Mouse (Mus musculus) layer of hippocampus, adult 2 months (tissue): ENCODE measurements at regions not wholly inside any gene's neighbourhood (a gene's known extent, or its start where the extent isn't known, plus 50 kb on each side); places are given as distances from the start of the nearest gene placed in this dataset.

Experiments
- DNase-seq, 2 experiments: peaks; one replicate each; pipeline ENCODE4 v3.0.0; 2022; ENCODE audit warnings: low spot score in 2 of 2
- H3K27ac ChIP-seq: fragments of 200-600 bp; 2 replicates; pipeline ENCODE4 v1.8.1; 2022
- H3K4me3 ChIP-seq: fragments of 200-600 bp; 2 replicates; pipeline ENCODE4 v1.8.1; 2022; ENCODE audit warnings: mild to moderate bottlenecking
- CTCF ChIP-seq: fragments of 200-600 bp; conservative IDR thresholded peaks from 2 replicates; pipeline ENCODE4 v1.8.1; 2022; ENCODE audit warnings: antibody characterized with exemption, mild to moderate bottlenecking, moderate library complexity

DNA sequence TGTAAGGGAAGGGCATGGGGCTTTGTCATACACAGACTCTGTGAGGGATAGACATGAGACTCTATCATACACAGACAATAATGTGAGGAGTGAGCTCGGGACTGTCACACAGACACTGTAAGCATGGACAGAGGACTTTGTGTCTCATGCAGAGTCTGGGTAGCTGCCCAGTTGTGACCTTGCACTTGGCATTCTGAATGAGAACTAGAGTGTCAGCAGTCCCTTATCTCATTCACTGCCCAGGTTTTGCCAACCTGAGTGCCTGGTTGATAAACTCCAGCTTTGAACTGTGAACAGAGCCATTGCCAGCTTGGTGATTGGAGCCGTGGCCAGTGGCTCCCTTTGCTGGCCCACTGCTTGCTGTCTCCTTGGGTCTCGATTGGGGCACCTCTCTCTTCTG lies 75.5 kb upstream of the Otos start:
- no peak for TF ChIP-seq CTCF
- no peak for DNase-seq
- H3K27ac ChIP-seq, result no peak overlapping the region
- H3K4me3 ChIP-seq, result no peak overlapping the region

DNA sequence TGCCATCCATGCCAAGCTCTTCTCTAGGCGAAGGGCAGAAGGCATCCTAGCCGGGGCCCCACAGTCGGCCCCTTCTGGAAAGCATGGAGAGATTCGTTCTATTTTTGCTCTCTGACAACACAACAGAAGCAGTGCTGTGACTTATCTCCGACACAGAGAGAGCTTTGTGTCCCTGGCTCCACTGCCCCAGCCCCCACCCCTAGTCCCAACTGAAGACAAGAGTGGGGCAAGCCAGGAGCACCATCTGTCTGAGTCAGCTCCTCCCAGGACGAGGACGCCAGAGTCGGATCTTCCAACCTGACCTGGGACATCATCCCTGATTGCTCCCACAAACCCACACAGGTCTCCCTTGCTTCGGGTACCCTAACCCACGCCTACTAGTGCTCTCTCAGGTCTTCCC lies 71.9 kb upstream of the Otos start:
- peak overlapping the region; percentile 40; the same call in 1 of the 2 replicates for H3K27ac ChIP-seq
- no peak overlapping the region for H3K4me3 ChIP-seq
- TF ChIP-seq CTCF, result no peak
- DNase-seq, result no peak

DNA sequence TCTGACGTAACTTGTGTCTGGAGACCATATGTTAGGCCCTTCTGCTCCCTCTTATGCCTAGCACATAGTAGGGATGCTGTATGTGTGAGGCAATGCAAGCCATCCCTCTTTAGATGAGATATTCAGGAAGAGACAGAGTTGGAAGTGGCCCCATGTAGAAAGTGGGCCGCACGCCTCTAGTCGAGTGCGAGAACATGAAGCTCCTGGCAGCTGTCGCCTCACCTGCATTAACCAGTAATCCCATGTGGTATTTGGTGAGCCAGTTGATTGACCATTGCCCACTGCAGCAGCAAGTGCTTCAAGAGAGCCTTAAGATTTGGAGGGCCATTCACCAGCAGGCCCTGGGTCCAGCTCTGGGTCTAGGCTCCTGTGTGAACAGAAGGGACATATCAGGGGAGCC lies 71.2 kb upstream of the Otos start:
- Histone ChIP-seq H3K4me3 (no peak overlapping the region), H3K27ac (peak overlapping the region; percentile 40; the same call in 1 of the 2 replicates)
- no peak for DNase-seq
- TF ChIP-seq CTCF, result no peak

DNA sequence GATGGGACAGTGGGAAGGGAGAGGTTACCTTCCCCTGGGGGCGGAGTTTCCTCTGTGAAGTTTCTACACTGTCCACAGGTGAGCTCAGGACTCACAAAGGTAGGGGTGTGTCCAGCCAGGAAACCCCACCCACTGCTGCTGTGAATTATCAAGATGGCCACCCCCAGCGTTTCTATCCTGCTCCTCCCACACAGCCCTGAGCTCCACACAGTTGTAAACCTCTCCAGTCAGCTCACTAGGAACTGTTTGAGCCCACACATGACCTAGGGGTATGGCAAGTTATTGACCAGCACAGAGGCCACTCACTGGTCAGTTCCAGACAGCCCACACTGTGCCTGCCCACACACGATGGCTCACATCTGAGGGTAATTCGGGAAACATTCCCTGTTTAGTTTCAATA lies 69.5 kb upstream of the Otos start:
- no peak for TF ChIP-seq CTCF
- Histone ChIP-seq H3K27ac (no peak overlapping the region), H3K4me3 (no peak overlapping the region)
- DNase-seq, result no peak

DNA sequence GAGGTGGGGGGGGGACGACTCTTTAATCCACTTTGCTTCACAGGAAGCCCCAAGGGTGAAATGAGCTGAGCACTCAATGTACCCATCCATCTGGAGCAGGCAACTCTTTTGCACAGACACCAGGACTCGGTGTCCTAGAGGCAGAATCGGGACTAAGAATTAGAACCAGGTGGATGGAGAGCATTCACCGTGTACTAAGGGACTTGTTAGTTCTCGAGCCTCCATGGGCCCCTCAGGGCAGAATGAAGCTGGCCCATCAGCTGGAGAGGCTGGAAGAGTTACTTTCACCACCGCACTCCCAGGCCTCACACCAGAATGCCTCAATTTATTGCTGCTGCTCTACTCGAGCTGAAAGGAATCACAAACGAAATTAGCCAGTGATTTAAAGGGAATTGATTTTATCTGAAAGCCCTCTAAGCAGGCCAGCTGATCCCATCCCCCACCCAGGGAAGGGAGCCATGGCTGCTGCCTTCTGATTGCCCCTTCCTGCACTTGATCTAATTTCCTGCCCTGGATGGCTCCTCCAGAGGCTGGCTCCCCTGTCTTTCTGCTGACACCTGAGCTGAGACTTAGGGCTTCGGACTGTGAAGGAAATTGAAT lies 66.2 kb upstream of the Otos start:
- Histone ChIP-seq H3K27ac (no peak overlapping the region), H3K4me3 (no peak overlapping the region)
- no peak for DNase-seq
- TF ChIP-seq CTCF, result no peak

DNA sequence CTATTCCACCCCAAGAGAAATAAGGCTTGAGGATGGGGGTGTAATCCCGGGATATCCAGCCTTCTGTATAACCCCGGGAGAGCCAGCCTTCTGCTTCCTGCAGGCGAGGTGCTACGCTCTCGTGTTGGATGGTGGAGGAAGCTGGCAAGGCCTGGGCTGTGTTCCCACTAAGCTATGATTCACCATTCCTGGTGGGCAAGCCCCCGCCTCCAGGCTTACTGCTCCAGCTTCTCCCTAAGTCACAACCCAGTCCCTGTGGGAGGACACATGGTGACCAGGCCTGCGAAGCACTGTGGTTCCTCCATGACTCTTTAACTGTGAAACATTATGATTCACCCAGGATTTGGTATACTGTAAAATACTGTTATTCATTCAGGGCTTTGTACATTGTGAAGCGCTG lies 63.7 kb upstream of the Otos start:
- Histone ChIP-seq H3K27ac (no peak overlapping the region), H3K4me3 (no peak overlapping the region)
- peak; percentile 41 to 51 for DNase-seq
- no peak for TF ChIP-seq CTCF

DNA sequence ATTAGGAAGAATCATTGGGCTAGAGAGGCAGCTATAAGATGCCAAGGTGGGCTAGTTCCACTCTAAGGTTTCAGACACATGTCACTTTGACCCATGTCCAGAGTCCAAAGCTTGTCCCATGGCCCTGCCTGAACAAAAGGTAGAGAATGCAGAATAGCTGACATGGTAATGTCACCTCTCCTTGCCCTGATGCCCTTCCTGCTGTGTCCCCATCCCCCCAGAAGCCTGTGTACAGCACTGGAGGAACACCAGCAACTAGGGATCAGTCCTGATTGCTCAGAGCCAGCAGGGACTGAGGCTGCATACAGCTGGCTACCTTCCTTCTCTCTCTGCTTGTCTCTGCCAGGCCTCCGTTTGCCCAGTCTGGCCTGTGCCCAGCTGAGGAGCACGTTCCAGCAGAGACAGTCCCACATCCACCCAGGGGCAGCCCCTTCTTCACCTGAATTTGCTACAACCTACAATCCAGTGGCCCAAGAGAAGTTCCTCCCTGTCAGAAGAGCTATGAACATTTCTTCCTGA lies 61.7 kb upstream of the Otos start:
- no peak overlapping the region for H3K4me3 ChIP-seq
- no peak for DNase-seq
- no peak for TF ChIP-seq CTCF
- no peak overlapping the region for H3K27ac ChIP-seq

DNA sequence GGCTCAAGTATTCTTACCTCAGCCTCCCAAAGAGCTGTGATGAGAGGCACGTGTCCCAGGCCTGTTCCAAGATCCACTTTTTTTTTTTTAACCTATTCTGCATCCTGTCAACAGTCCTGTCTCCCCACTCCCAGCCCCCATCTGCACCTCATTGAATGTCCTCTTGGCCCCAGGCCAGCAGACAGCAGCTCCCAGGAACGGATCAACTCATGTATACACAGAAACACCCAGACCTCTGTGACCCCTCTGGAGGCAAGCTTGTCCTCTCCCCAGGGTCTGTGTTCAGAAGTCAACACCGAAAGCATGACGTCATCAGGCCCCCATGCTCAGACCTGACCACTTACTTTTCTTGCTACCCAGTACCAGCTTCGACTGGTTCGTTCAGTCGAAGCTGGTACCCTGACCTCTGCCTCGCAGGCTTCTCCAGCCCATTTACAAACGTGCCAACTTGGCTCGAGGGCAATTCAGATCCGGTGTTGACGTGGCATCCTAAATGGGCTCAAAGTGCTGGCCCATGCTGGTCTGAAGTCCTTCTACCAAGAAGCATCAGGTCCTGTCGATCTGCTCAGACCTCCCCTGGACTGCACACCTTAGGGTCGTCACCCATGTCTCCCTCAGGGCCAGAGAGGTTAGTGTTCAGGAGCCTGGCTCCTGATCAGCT lies 60.7 kb upstream of the Otos start:
- no peak for TF ChIP-seq CTCF
- Histone ChIP-seq H3K4me3 (no peak overlapping the region), H3K27ac (no peak overlapping the region)
- no peak for DNase-seq

DNA sequence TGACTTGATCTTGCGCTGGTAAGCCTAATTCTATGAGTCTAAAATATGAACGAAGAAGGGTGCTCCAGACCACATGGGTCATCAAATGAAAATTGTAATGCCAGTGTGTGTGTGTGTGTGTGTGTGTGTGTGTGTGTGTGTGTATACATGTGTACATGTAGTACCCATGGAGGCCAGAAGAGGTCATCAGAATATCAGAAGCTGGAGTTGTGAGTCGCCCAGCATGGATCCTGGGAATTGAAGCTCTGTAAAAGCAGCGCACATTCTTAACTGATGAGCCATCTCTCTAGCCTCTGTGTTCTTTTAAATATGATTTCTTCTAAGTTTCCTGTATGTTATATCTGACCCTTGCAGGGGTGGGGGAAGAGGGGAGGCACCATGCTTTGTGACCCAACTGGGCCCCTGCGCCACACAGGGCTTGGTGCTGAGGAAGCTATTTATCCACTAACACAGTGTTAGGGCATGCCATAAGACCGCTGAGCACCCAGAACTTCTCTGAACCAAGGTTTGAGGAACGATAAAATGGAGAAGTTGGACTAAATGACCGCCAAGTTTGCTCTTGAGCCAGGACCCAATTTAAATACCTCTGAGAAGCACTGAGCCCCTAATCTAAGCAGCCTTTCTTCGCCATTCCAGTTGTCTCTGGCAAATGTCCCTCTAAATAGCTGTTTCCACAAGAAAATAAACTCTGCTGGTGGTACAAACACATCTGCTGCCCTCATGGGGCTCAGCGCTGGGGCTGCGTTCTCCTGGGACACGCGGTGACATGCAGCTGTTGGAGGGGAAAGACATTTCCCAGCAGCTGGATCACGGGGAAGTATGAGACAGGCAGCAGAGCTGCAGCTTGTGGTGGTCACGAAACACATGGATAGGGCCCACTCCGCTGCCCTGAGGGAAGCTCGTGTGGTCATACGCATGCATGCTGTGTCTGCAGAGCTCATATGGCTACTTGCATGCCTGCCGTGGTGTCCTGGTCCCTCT lies 59.6 kb upstream of the Otos start:
- no peak for DNase-seq
- H3K4me3 ChIP-seq, result no peak overlapping the region
- peak; percentile 17; the same call in 1 of the 2 replicates for TF ChIP-seq CTCF
- no peak overlapping the region for H3K27ac ChIP-seq

DNA sequence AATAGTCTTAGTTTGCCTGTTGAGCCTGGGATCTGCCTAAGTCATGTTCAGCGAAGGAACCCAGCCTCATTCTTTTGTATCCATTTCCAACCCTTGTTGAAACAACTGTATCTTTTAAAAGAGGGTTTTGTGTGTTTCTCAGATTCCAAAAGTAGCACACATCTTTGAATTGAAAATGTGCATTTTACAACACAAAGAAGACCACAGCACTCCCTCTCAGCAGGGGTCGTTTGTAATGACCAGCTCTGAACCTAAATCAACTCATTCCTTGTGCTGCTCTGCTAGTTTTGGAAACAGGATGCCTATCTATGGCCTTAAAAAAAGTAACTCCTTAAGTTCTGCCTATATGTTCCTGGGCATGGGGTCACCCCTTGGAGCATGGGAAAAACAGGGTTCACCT lies 58.8 kb upstream of the Otos start:
- H3K27ac ChIP-seq, result no peak overlapping the region
- no peak for TF ChIP-seq CTCF
- no peak for DNase-seq
- H3K4me3 ChIP-seq, result no peak overlapping the region

DNA sequence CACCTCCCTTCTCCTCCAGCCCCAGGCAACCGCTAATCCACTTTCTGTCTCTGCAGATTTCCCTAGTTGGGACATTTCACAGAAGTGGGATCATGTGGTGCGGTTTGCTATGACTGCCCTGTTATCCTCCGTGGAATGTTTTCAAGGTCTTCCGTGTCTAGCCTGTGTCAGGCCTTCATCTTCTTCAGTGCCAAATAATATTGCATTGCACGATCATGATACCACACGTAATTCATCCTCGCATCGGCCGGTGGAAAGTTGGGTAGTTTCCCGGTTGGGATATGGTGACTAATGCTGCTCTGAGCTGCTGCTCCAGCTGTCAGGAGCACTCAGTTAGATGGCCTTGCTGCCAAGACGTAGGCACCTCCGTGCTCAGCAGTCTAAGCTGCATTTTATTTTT lies 55.3 kb upstream of the Otos start:
- H3K27ac ChIP-seq, result no peak overlapping the region
- DNase-seq, result no peak
- no peak for TF ChIP-seq CTCF
- H3K4me3 ChIP-seq, result no peak overlapping the region

DNA sequence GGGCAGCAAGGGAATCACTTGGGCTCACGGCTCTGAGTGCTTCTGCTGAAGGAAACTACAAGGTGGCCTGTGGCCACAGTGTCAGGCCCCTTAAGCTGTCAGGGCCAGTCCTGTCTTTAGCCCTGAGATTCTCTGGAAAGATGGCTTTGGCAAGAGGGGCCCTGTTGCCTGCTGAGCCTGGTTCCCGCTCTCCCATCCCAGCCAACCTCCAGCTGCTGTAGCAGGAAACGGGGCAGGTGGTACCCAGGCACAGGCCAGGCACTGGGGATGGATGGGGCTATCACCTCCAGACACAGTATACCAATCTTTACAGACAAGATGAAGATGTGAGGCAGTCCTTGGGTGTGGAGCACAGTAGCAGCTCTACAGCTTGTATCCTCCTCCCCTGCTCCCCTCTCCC lies 54.6 kb upstream of the Otos start:
- no peak for DNase-seq
- H3K4me3 ChIP-seq, result no peak overlapping the region
- no peak overlapping the region for H3K27ac ChIP-seq
- no peak for TF ChIP-seq CTCF

DNA sequence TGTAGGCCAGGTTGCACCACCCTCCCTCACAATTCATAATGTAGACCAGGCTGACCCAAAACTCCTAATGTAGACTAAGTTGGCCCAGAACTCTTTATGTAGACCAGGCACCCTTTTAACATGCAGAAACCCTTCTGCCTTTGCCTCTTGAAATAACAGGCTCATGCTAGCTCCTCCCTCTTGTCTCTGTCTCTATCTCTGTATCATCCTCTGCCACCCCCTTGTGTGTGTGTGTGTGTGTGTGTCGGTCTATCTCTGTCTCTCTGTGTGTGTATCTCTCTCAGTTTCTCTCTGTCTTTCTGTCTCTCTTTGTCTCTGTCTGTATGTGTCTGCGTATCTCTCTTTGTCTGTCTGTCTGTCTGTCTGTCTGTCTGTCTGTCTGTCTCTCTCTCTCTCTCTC lies 51.5 kb upstream of the Otos start:
- DNase-seq, result no peak
- Histone ChIP-seq H3K27ac (peak overlapping the region; percentile 86; the same call in 1 of the 2 replicates), H3K4me3 (no peak overlapping the region)
- TF ChIP-seq CTCF, result no peak

DNA sequence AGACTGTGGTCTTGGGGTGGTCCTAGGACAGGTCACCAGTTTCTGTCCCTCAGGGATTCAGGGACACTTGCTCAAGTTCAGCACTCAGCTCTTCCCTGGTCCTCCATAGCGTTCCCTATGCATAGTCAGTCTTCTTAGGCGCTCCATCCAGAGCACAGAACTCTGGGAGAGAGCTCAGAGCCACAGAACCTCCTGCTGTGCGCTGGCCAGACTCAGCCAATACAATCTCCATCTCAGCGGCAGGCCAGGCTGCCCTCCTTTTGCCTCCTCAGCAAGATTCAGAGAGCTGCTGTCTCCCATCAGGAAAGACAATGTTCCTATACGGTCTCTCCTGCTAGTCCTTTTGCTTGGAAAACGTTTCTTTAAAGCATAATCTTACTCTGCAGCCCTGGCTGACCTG lies 51.1 kb upstream of the Otos start:
- no peak for DNase-seq
- TF ChIP-seq CTCF, result no peak
- Histone ChIP-seq H3K4me3 (no peak overlapping the region), H3K27ac (peak overlapping the region; percentile 86)
